Mouse (Mus musculus) testis, adult 2 months (tissue): ENCODE data around the gene Gimap1.

ENCODE experiments used
- CTCF ChIP-seq: fragments of 200-500 bp; IDR thresholded peaks from 2 replicates; pipeline ENCODE4 v1.5.1; 2012; ENCODE audit warnings: low read depth, mild to moderate bottlenecking, inconsistent platforms, low read length, moderate library complexity; ENCODE audit not compliant: control insufficient read depth, insufficient read depth, insufficient replicate concordance
- POLR2A ChIP-seq: fragments of 200-500 bp; IDR thresholded peaks from 2 replicates; pipeline ENCODE4 v1.6.1; 2012; ENCODE audit warnings: low read depth, mild to moderate bottlenecking, inconsistent platforms, low read length, moderate library complexity; ENCODE audit not compliant: control insufficient read depth

- TF ChIP-seq POLR2A: no peak
- no peak for TF ChIP-seq CTCF
Observed at GRCm38 (mm10) chr6:48785189-48785588, 46.3 kb downstream of the Gimap1 start.
